Mouse (Mus musculus): Measurements from ENCODE around the gene Daam2. TPM values are rescaled to one million over a fixed set of nuclear protein-coding genes. Genes with fewer than 3 reads are reported as not detected.

Daam2 gene
- total and polyA plus RNA-seq, 3 experiments: 0.04 to 0.41 TPM; not detected in 1

- Histone ChIP-seq H3K4me2 (ENCODE audit: insufficient read depth, low read depth, poor library complexity, severe bottlenecking) (no peak overlapping the region), H3K79me2 (replicated peaks; ENCODE audit: control insufficient read depth, extremely low read depth, insufficient read depth, poor library complexity, severe bottlenecking) (no peaks in the 10 kb centered on the region), H3K27ac (ENCODE audit: insufficient read depth, low read depth) (no peak overlapping the region), H3K9me3 (replicated peaks; ENCODE audit: low read length) (no peaks in the 10 kb centered on the region), H3K9ac (ENCODE audit: insufficient read depth, low read depth) (no peak overlapping the region), H3K4me3 (replicated peaks in 1 of 3; ENCODE audit: low read depth in 2 of 3, low read length in 2 of 3, poor library complexity in 1 of 3) (no peak overlapping the region), H3K27me3 (replicated peaks) (peaks cover 4% of the 10 kb centered on the region), H3K36me3 (replicated peaks in 1 of 2; ENCODE audit: control insufficient read depth in 1 of 2, insufficient read depth in 1 of 2, low read length in 1 of 2) (peaks cover 10 to 33% of the 10 kb centered on the region in 2 experiments), H3K4me1 (ENCODE audit: control insufficient read depth in 1 of 2, insufficient read depth in 2 of 2) (no peaks in the 10 kb centered on the region)
- in situ Hi-C loops (cut with MboI; ENCODE audit: low pct_ligation_motif_present, low pct_unique_long_range_greater_than_20kb, low sequenced_read_pairs): no loop called here
- dilution Hi-C loops (cut with MboI; ENCODE audit: extremely low pct_ligation_motif_present, extremely low pct_unique_long_range_greater_than_20kb, low sequenced_read_pairs): no loop called here
- no peak for TF ChIP-seq NRF1 (IDR thresholded peaks at IDR 0.05; ENCODE audit: low read depth, low read length)
- TF ChIP-seq MAFK (IDR thresholded peaks at IDR 0.05; ENCODE audit: insufficient replicate concordance, low read length): no peak
- TF ChIP-seq JUN (IDR thresholded peaks at IDR 0.05; ENCODE audit: insufficient read depth, low read depth, low read length): no peak
- no peak for DNase-seq (ENCODE audit: extremely low read depth)
Measured at GRCm38 (mm10) chr17:49457833-49458232, 106.3 kb downstream of the Daam2 start.

GRCm38 (mm10) chr17:49456334-49456733, 107.8 kb downstream of the Daam2 start:
- Histone ChIP-seq H3K4me1 (ENCODE audit: control insufficient read depth in 1 of 2, insufficient read depth in 2 of 2) (no peaks in the 10 kb centered on the region), H3K4me2 (ENCODE audit: insufficient read depth, low read depth, poor library complexity, severe bottlenecking) (no peak overlapping the region), H3K79me2 (replicated peaks; ENCODE audit: control insufficient read depth, extremely low read depth, insufficient read depth, poor library complexity, severe bottlenecking) (no peaks in the 10 kb centered on the region), H3K9me3 (replicated peaks; ENCODE audit: low read length) (no peaks in the 10 kb centered on the region), H3K9ac (ENCODE audit: insufficient read depth, low read depth) (no peak overlapping the region), H3K36me3 (replicated peaks in 1 of 2; ENCODE audit: control insufficient read depth in 1 of 2, insufficient read depth in 1 of 2, low read length in 1 of 2) (peaks cover 14 to 48% of the 10 kb centered on the region in 2 experiments), H3K4me3 (replicated peaks in 1 of 3; ENCODE audit: low read depth in 2 of 3, low read length in 2 of 3, poor library complexity in 1 of 3) (no peak overlapping the region), H3K27ac (ENCODE audit: insufficient read depth, low read depth) (no peak overlapping the region), H3K27me3 (replicated peaks) (peaks cover 4% of the 10 kb centered on the region)
- dilution Hi-C loops (cut with MboI; ENCODE audit: extremely low pct_ligation_motif_present, extremely low pct_unique_long_range_greater_than_20kb, low sequenced_read_pairs): no loop called here
- in situ Hi-C loops (cut with MboI; ENCODE audit: low pct_ligation_motif_present, low pct_unique_long_range_greater_than_20kb, low sequenced_read_pairs): no loop called here
- TF ChIP-seq EP300 (IDR thresholded peaks at IDR 0.05; ENCODE audit: low read length): no peak
- TF ChIP-seq IRF4 (IDR thresholded peaks at IDR 0.05; ENCODE audit: low read depth, low read length): no peak
- no peak for TF ChIP-seq MAZ (IDR thresholded peaks at IDR 0.05; ENCODE audit: low read depth, low read length)
- TF ChIP-seq CTCF (conservative IDR thresholded peaks at IDR 0.05 in 1 of 2, IDR thresholded peaks at IDR 0.05 in 1 of 2; ENCODE audit: low read depth in 2 of 2, low read length in 2 of 2): no peak
- no peak for TF ChIP-seq TBP (conservative IDR thresholded peaks at IDR 0.05; ENCODE audit: low read depth, low read length)
- no peak for TF ChIP-seq RAD21 (IDR thresholded peaks at IDR 0.05; ENCODE audit: low read depth, low read length)
- no peak for TF ChIP-seq UBTF (IDR thresholded peaks at IDR 0.05; ENCODE audit: low read depth, low read length)
- no peak for TF ChIP-seq USF2 (conservative IDR thresholded peaks at IDR 0.05; ENCODE audit: low read depth, low read length)
- TF ChIP-seq TCF12 (IDR thresholded peaks at IDR 0.05; ENCODE audit: low read depth, low read length): no peak
- no peak for TF ChIP-seq HCFC1 (IDR thresholded peaks at IDR 0.05; ENCODE audit: low read depth, low read length)
- TF ChIP-seq SIN3A (IDR thresholded peaks at IDR 0.05; ENCODE audit: low read length): no peak
- no peak for TF ChIP-seq POLR2A (IDR thresholded peaks at IDR 0.05; ENCODE audit: low read depth, low read length)
- TF ChIP-seq NRF1 (IDR thresholded peaks at IDR 0.05; ENCODE audit: low read depth, low read length): no peak
- TF ChIP-seq ZNF384 (IDR thresholded peaks at IDR 0.05; ENCODE audit: low read depth, low read length): no peak
- no peak for DNase-seq (ENCODE audit: extremely low read depth)
